In genomic region chr4:26070606-26071005, GRCm38 (mm10) we compare ENCODE assay signal across 19 mouse cellular contexts.
DNase-seq lines count a peak whose midpoint lies in the region; ATAC-seq and TF ChIP-seq lines count a peak whose summit lies in the region.
"Had no signal": no experiment of that assay in that cellular context is flagged by ENCODE, and none has a peak within 500 bp of the region (broad histone marks: within the 10 kb centered on the region; RNA-seq: fewer than 3 reads in every experiment).

No protein-coding gene starts in this region.

- ATAC-seq in forebrain, postnatal 0 days: peak; percentile 38; the same call in 1 of the 2 replicates
- ATAC-seq in forebrain, embryonic 15.5 days (replicated peaks): no peak
- ATAC-seq: hindbrain, embryonic 16.5 days; inflammation-experienced regulatory T-cells, adult 6 months had no signal

- H3K4me1 ChIP-seq in forebrain, postnatal 0 days (ENCODE audit: insufficient read depth): no peaks in the 10 kb centered on the region
- H3K4me1 ChIP-seq in forebrain, embryonic 15.5 days: no peaks in the 10 kb centered on the region
- H3K4me1 ChIP-seq: embryonic facial prominence, embryonic 13.5 days; forebrain, embryonic 12.5 days; heart, embryonic 12.5 days; hindbrain, embryonic 12.5 days had no signal

- no peaks in the 10 kb centered on the region for H3K27me3 ChIP-seq in forebrain, postnatal 0 days (ENCODE audit: insufficient read depth, low read length)
- H3K27me3 ChIP-seq in forebrain, embryonic 15.5 days: no peaks in the 10 kb centered on the region
- H3K27me3 ChIP-seq: embryonic facial prominence, embryonic 13.5 days; forebrain, embryonic 12.5 days; heart, embryonic 12.5 days; hindbrain, embryonic 12.5 days had no signal

- no peak for TF ChIP-seq CTCF in forebrain, postnatal 0 days (IDR thresholded peaks at IDR 0.05; ENCODE audit: low read depth)

- H3K4me3 ChIP-seq in forebrain, postnatal 0 days (ENCODE audit: low read depth, low read length): no peak overlapping the region
- H3K4me3 ChIP-seq in forebrain, embryonic 15.5 days: no peak overlapping the region
- H3K4me3 ChIP-seq: embryonic facial prominence, embryonic 13.5 days; forebrain, embryonic 12.5 days; gastrocnemius, adult 2 months; heart, embryonic 12.5 days; hindbrain, embryonic 12.5 days had no signal

- DNase-seq in forebrain, postnatal 0 days: no peak
- peak; percentile 24 for DNase-seq in left cerebral cortex, adult 11 months (ENCODE audit: low spot score)
- DNase-seq in left cerebral cortex, postnatal 10 days (ENCODE audit: extremely low spot score in 1 of 2, low spot score in 2 of 2): no peak
- peak; percentile 3 to 7 for DNase-seq in right cerebral cortex, adult 2 months (ENCODE audit: low spot score in 2 of 2)
- DNase-seq in right cerebral cortex, postnatal 14 days: no peak
- peak; percentile 89 for DNase-seq in telencephalon, adult 2 months (ENCODE audit: low read depth, low spot score)
- DNase-seq in kidney, postnatal 36 days: no peak
- DNase-seq: cerebellum, adult 11-12 months; cerebellum, adult 9-10 months; cerebellum, postnatal 25 days; gastrocnemius, adult 2 months; gastrocnemius, postnatal 25 days had no signal

- no peak overlapping the region for H3K9ac ChIP-seq in forebrain, postnatal 0 days
- no peak overlapping the region for H3K9ac ChIP-seq in forebrain, embryonic 15.5 days (replicated peaks)
- H3K9ac ChIP-seq: embryonic facial prominence, embryonic 13.5 days; forebrain, embryonic 12.5 days; heart, embryonic 12.5 days; hindbrain, embryonic 12.5 days had no signal

- no peaks in the 10 kb centered on the region for H3K9me3 ChIP-seq in forebrain, postnatal 0 days (ENCODE audit: low read length)
- H3K9me3 ChIP-seq in forebrain, embryonic 15.5 days: no peaks in the 10 kb centered on the region
- H3K9me3 ChIP-seq: embryonic facial prominence, embryonic 13.5 days; forebrain, embryonic 12.5 days; hindbrain, embryonic 12.5 days had no signal

- no peaks in the 10 kb centered on the region for H3K36me3 ChIP-seq in forebrain, postnatal 0 days (ENCODE audit: insufficient read depth)
- H3K36me3 ChIP-seq in forebrain, embryonic 15.5 days: no peaks in the 10 kb centered on the region
- H3K36me3 ChIP-seq: embryonic facial prominence, embryonic 13.5 days; forebrain, embryonic 12.5 days; heart, embryonic 12.5 days; hindbrain, embryonic 12.5 days had no signal

- intact Hi-C loops in left cerebral cortex, postnatal 10 days (cut with DNase I): no loop called here

- no peak overlapping the region for H3K4me2 ChIP-seq in forebrain, postnatal 0 days (ENCODE audit: low read depth)
- H3K4me2 ChIP-seq in forebrain, embryonic 15.5 days (replicated peaks): no peak overlapping the region
- H3K4me2 ChIP-seq: embryonic facial prominence, embryonic 13.5 days; forebrain, embryonic 12.5 days; heart, embryonic 12.5 days; hindbrain, embryonic 12.5 days had no signal

- H3K27ac ChIP-seq in forebrain, postnatal 0 days (ENCODE audit: low read depth, low read length): no peak overlapping the region
- no peak overlapping the region for H3K27ac ChIP-seq in forebrain, embryonic 15.5 days (replicated peaks)
- H3K27ac ChIP-seq: embryonic facial prominence, embryonic 13.5 days; forebrain, embryonic 12.5 days; gastrocnemius, adult 2 months; hindbrain, embryonic 12.5 days had no signal

Comparison
In these comparisons a context has a peak if more than half of its experiments do, and no peak if none do; other contexts are left out.
1. DNase-seq: peak in left cerebral cortex, adult 11 months (single experiment), right cerebral cortex, adult 2 months (2 of 2) and telencephalon, adult 2 months (single experiment); none in forebrain, postnatal 0 days (single experiment), left cerebral cortex, postnatal 10 days (0 of 2), right cerebral cortex, postnatal 14 days (single experiment) and kidney, postnatal 36 days (0 of 2).